Mouse (Mus musculus) intestine, postnatal 0 days (tissue): ENCODE results near the gene Lypd6. TPM values are rescaled to one million over a fixed set of nuclear protein-coding genes. Genes with fewer than 3 reads are reported as not detected.

ENCODE experiments used
- ATAC-seq: fragments of 200-750 bp; cut with Nextera tagmentation; 2 replicates; pipeline ENCODE4 v1.8.0; 2017; ENCODE audit warnings: mild to moderate bottlenecking, moderate TSS enrichment, moderate library complexity
- H3K27ac ChIP-seq: fragments of 300-500 bp; sonication (generic); 2 replicates; pipeline ENCODE4 v1.5.1; 2014; ENCODE audit warnings: mild to moderate bottlenecking, low read depth, low read length, moderate library complexity
- H3K27me3 ChIP-seq: fragments of 300-500 bp; sonication (generic); replicated peaks from 2 replicates; pipeline ENCODE4 v1.6.1; 2014; ENCODE audit warnings: low read length, mixed read lengths; ENCODE audit not compliant: control insufficient read depth, insufficient read depth
- H3K36me3 ChIP-seq: fragments of 300-500 bp; sonication (generic); 2 replicates; pipeline ENCODE4 v1.6.1; 2014; ENCODE audit warnings: mild to moderate bottlenecking, moderate library complexity; ENCODE audit not compliant: control insufficient read depth, insufficient read depth
- H3K4me1 ChIP-seq: fragments of 300-500 bp; sonication (generic); replicated peaks from 2 replicates; pipeline ENCODE4 v1.6.1; 2014; ENCODE audit warnings: antibody characterized with exemption, low read length, mixed read lengths; ENCODE audit not compliant: control insufficient read depth, insufficient read depth
- H3K4me2 ChIP-seq: fragments of 300-500 bp; sonication (generic); replicated peaks from 2 replicates; pipeline ENCODE4 v1.6.1; 2014; ENCODE audit warnings: low read depth, mild to moderate bottlenecking, moderate library complexity
- H3K4me3 ChIP-seq: fragments of 300-500 bp; sonication (generic); 2 replicates; pipeline ENCODE4 v1.5.1; 2014; ENCODE audit warnings: low read depth, low read length
- H3K9ac ChIP-seq: fragments of 300-500 bp; sonication (generic); 2 replicates; pipeline ENCODE4 v1.6.1; 2014; ENCODE audit warnings: mild to moderate bottlenecking, low read depth, low read length
- H3K9me3 ChIP-seq: fragments of 300-500 bp; sonication (generic); 2 replicates; pipeline ENCODE4 v1.6.1; 2016; ENCODE audit warnings: mixed run types; ENCODE audit not compliant: control insufficient read depth
- CTCF ChIP-seq: sonication (generic); IDR thresholded peaks from 2 replicates; pipeline ENCODE4 v1.5.1; 2016; ENCODE audit warnings: low read depth, mild to moderate bottlenecking, control low read depth, antibody characterized with exemption, moderate library complexity
- WGBS: fragments of 180-500 bp; shearing (Covaris S2); extraction: QIAGEN DNeasy Blood & Tissue Kit; methylation state at CpG from one replicate; pipeline ENCODE4 v1.1.7; 2014; 5-methylcytosine and 5-hydroxymethylcytosine counted together
- polyA plus RNA-seq: library from polyadenylated mRNA; unstranded; fragments of >200 nt; fragmentation: Nextera tagmentation; extraction: Ambion mirVana; gene quantifications from 2 replicates; pipeline ENCODE4 v1.2.1, GENCODE M21; 2015

Lypd6 gene
- 1.9 and 2.7 TPM in 2 replicates for polyA plus RNA-seq

- Histone ChIP-seq H3K4me2 (peak within 1 kb of the TSS; percentile 99), H3K27ac (no peak within 1 kb of the TSS), H3K36me3 (no peaks in the 10 kb centered on the region), H3K9me3 (no peaks in the 10 kb centered on the region), H3K4me1 (0 out of 2 replicates have a peak, but pooled peaks cover 6% of the 10 kb centered on the region), H3K27me3 (no peaks in the 10 kb centered on the region), H3K9ac (peak within 1 kb of the TSS; percentile 46; the same call in 1 of the 2 replicates), H3K4me3 (peak within 1 kb of the TSS; percentile 65)
- under 1% methylated on average over 76 of the region's 76 CpGs for WGBS
- TF ChIP-seq CTCF: peak; percentile 28; the same call in 1 of the 2 replicates
- peak; percentile 86 for ATAC-seq
These were observed at the start of gene Lypd6 for GRCm38 (mm10) chr2:50066246-50066967. Lypd6 (plus strand) TSS chr2:50066429.

GRCm38 (mm10) chr2:50019477-50019876, 46.8 kb upstream of the Lypd6 start:
- WGBS: 63% methylated on average over 1 of the region's 1 CpGs
- no peak overlapping the region for H3K9ac ChIP-seq
- no peaks in the 10 kb centered on the region for H3K4me1 ChIP-seq
- no peaks in the 10 kb centered on the region for H3K36me3 ChIP-seq
- no peak overlapping the region for H3K4me3 ChIP-seq
- H3K4me2 ChIP-seq: no peak overlapping the region
- no peaks in the 10 kb centered on the region for H3K9me3 ChIP-seq
- no peaks in the 10 kb centered on the region for H3K27me3 ChIP-seq
- H3K27ac ChIP-seq: no peak overlapping the region
- ATAC-seq: no peak
- TF ChIP-seq CTCF: no peak

GRCm38 (mm10) chr2:50025549-50025948, 40.7 kb upstream of the Lypd6 start:
- no peak overlapping the region for H3K27ac ChIP-seq
- H3K4me3 ChIP-seq: no peak overlapping the region
- H3K4me1 ChIP-seq: no peaks in the 10 kb centered on the region
- TF ChIP-seq CTCF: no peak
- ATAC-seq: no peak
- H3K4me2 ChIP-seq: no peak overlapping the region
- no peak overlapping the region for H3K9ac ChIP-seq
- 89% methylated on average over 5 of the region's 5 CpGs for WGBS
- H3K9me3 ChIP-seq: no peaks in the 10 kb centered on the region
- no peaks in the 10 kb centered on the region for H3K27me3 ChIP-seq
- H3K36me3 ChIP-seq: no peaks in the 10 kb centered on the region

GRCm38 (mm10) chr2:50028930-50029329, 37.3 kb upstream of the Lypd6 start:
- Histone ChIP-seq H3K9ac (no peak overlapping the region), H3K36me3 (no peaks in the 10 kb centered on the region), H3K27ac (no peak overlapping the region), H3K4me1 (no peaks in the 10 kb centered on the region), H3K27me3 (no peaks in the 10 kb centered on the region), H3K4me2 (no peak overlapping the region), H3K4me3 (no peak overlapping the region), H3K9me3 (no peaks in the 10 kb centered on the region)
- 83% methylated on average over 8 of the region's 8 CpGs for WGBS
- ATAC-seq: no peak
- no peak for TF ChIP-seq CTCF

- 54% methylated on average over 7 of the region's 7 CpGs for WGBS
- ATAC-seq: no peak
These were observed 21.9 kb upstream of the Lypd6 start for GRCm38 (mm10) chr2:50044170-50044870.

GRCm38 (mm10) chr2:50044871-50045470, 21.3 kb upstream of the Lypd6 start:
- no peak overlapping the region for H3K9ac ChIP-seq
- H3K27ac ChIP-seq: no peak overlapping the region
- TF ChIP-seq CTCF: no peak
- ATAC-seq: no peak
- no peaks in the 10 kb centered on the region for H3K4me1 ChIP-seq
- H3K27me3 ChIP-seq: no peaks in the 10 kb centered on the region
- H3K9me3 ChIP-seq: no peaks in the 10 kb centered on the region
- no peak overlapping the region for H3K4me3 ChIP-seq
- H3K36me3 ChIP-seq: no peaks in the 10 kb centered on the region
- WGBS: 79% methylated on average over 7 of the region's 7 CpGs
- no peak overlapping the region for H3K4me2 ChIP-seq

More at GRCm38 (mm10) chr2:50044170-50044870, 21.9 kb upstream of the Lypd6 start:
- Histone ChIP-seq H3K4me3 (no peak overlapping the region), H3K9ac (no peak overlapping the region), H3K36me3 (no peaks in the 10 kb centered on the region), H3K27me3 (no peaks in the 10 kb centered on the region), H3K27ac (no peak overlapping the region), H3K4me1 (no peaks in the 10 kb centered on the region), H3K4me2 (no peak overlapping the region), H3K9me3 (no peaks in the 10 kb centered on the region)
- no peak for TF ChIP-seq CTCF
